Mouse (Mus musculus): ENCODE data around the gene Gm26938. TPM values are rescaled to one million over a fixed set of nuclear protein-coding genes. Genes with fewer than 3 reads are reported as not detected.
A peak's percentile ranks its signal among the peaks of the same experiment; 100 is the strongest.

Gene Gm26938
- total and polyA plus RNA-seq, 3 experiments = not detected

DNA sequence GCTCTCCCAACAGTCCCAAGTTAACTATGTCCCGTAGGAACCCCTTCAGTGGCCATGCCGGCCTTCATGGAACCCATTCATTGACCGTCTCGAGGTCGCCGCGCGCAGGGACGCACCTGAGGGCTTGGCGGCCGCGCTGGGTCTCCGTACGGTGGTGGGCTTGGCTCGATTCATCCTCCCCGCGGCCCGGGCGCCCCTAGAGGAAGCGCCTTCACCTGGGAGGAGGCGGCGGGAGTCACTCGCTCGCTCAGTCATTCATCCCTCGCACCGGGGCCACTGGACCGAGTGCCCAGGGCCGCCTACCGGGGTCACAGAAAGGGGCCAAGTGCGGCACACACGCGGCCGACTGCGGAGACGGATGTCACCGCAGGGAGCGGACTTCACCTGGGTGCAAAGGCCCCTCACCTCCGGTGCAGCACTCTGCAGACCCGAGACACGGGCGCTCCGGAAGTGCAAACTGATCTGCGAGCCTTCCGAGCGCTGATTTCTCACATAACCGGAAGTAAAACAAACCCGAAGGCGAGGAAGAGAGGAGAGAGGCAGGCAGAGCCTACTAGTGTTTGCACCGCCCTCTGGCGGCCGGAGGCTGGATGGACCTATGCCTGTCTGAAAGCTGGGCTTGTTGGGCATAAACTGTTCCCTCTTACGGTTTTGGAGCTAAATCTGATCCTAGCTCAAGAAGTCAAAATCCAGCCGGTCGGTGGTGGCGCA is 50.8 kb downstream of the Gm26938 start, which contains the start of gene Ints1:
Gene Ints1, minus strand, starts transcription at position 459 of the 711 bp plus-strand sequence.
- intact Hi-C loops (cut with DNase I) = loop anchor here (2.0 kb wide), 2 partner anchors 15 to 51 kb away; partner anchors contain the start of genes Gm26938, Mafk and Psmg3

DNA sequence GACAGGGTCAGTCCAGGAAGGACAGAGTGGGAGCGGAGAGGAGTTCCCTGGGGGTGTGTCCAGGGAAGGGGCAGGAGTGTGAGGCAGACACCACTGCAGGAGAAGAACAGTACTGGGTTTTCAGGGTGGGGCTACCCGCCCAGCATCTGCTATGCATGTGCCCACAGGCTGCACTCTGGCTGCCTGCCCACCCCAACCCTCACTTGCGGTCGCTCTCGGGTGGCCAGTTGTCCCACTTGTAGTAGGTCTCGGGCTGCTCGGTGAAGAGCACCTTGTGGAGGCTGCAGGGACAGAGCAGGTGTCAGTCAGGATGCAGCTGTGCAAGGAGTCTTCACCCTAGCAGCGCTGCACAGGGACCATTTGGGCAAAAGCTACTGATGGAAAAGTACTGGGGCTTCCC is 58.0 kb downstream of the Gm26938 start:
- Histone ChIP-seq H3K36me3 (ENCODE audit: control insufficient read depth, insufficient read depth, low read length) (no peaks in the 10 kb centered on the region), H3K4me1 (ENCODE audit: control insufficient read depth, insufficient read depth, low read length) (no peaks in the 10 kb centered on the region), H3K27ac (no peak overlapping the region), H3K9ac (ENCODE audit: low read depth, low read length) (no peak overlapping the region), H3K27me3 (ENCODE audit: control insufficient read depth, insufficient read depth, low read length) (no peaks in the 10 kb centered on the region), H3K79me2 (replicated peaks; ENCODE audit: control insufficient read depth, insufficient read depth, low read length) (no peaks in the 10 kb centered on the region), H3K4me3 (no peak overlapping the region)
- intact Hi-C loops (cut with DNase I) = no loop called here
- 92% methylated on average over 8 of the region's 8 CpGs for WGBS
- no peak for DNase-seq
- TF ChIP-seq EP300 (IDR thresholded peaks at IDR 0.05; ENCODE audit: insufficient read depth, low read depth, low read length) = no peak

More for the DNA sequence above, 50.8 kb downstream of the Gm26938 start, which contains the start of gene Ints1:
- H3K36me3 ChIP-seq (ENCODE audit: control insufficient read depth, insufficient read depth, low read length) = no peaks in the 10 kb centered on the region
- peak within 1 kb of the TSS; percentile 63 for H3K4me3 ChIP-seq
- DNase-seq = peak; percentile 93 to 95
- H3K79me2 ChIP-seq (replicated peaks; ENCODE audit: control insufficient read depth, insufficient read depth, low read length) = no peaks in the 10 kb centered on the region
- H3K27ac ChIP-seq = peak within 1 kb of the TSS; percentile 77
- no peaks in the 10 kb centered on the region for H3K27me3 ChIP-seq (ENCODE audit: control insufficient read depth, insufficient read depth, low read length)
- peak within 1 kb of the TSS; percentile 78 for H3K9ac ChIP-seq (ENCODE audit: low read depth, low read length)
- TF ChIP-seq EP300 (IDR thresholded peaks at IDR 0.05; ENCODE audit: insufficient read depth, low read depth, low read length) = peak; percentile 95
- peak; percentile 72 for TF ChIP-seq POLR2A (IDR thresholded peaks at IDR 0.05; ENCODE audit: insufficient read depth, low read depth, low read length)
- TF ChIP-seq CTCF (IDR thresholded peaks at IDR 0.05) = peak; percentile 99
- under 1% methylated on average over 55 of the region's 55 CpGs for WGBS
- H3K4me1 ChIP-seq (ENCODE audit: control insufficient read depth, insufficient read depth, low read length) = no peaks in the 10 kb centered on the region

DNA sequence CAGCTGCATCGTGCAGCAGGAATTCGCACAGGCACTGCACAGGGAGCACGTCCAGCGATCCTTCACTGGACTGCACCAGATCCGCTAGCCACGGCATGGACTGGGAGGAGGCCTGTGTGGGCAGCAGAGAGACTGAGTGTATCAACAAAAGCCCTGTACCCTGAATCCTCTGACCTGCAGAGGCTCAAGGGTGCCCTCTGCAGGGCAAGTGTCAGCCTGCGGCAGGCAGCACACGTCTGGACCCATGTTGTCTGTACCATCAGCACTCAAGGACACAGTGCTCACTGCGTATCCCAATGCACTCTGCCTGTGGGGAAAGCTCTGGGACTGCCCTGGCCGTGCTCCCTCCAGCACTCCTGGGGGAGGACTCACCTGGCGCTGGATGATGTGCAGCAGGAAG is 61.9 kb downstream of the Gm26938 start:
- DNase-seq = no peak
- H3K4me3 ChIP-seq = no peak overlapping the region
- no peaks in the 10 kb centered on the region for H3K27me3 ChIP-seq (ENCODE audit: control insufficient read depth, insufficient read depth, low read length)
- H3K27ac ChIP-seq = no peak overlapping the region
- H3K79me2 ChIP-seq (replicated peaks; ENCODE audit: control insufficient read depth, insufficient read depth, low read length) = no peaks in the 10 kb centered on the region
- no peak overlapping the region for H3K9ac ChIP-seq (ENCODE audit: low read depth, low read length)
- no peak for TF ChIP-seq POLR2A (IDR thresholded peaks at IDR 0.05; ENCODE audit: insufficient read depth, low read depth, low read length)
- TF ChIP-seq EP300 (IDR thresholded peaks at IDR 0.05; ENCODE audit: insufficient read depth, low read depth, low read length) = no peak
- TF ChIP-seq CTCF (IDR thresholded peaks at IDR 0.05) = peak; percentile 68
- no peaks in the 10 kb centered on the region for H3K4me1 ChIP-seq (ENCODE audit: control insufficient read depth, insufficient read depth, low read length)
- 73% methylated on average over 11 of the region's 11 CpGs for WGBS
- intact Hi-C loops (cut with DNase I) = no loop called here
- no peaks in the 10 kb centered on the region for H3K36me3 ChIP-seq (ENCODE audit: control insufficient read depth, insufficient read depth, low read length)

DNA sequence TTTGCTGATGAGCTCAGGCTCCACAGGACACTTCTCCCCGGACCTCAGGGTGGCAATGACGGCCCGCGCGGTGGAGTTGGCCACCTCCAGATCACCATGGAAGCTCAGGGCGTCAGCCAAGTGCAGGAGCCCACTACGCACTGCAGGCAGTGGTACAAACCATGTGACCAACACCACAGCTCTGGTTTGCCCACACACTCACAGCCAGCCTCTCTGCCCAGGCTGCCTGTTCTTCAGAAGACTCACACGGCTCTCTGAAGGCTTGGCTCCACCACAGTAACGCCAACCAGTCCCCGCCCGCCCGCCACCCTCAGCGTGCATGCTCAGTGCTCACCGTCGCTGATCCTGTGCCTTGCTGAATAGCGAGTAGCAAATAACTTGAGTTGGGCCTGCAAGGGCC is 68.1 kb downstream of the Gm26938 start:
- H3K36me3 ChIP-seq (ENCODE audit: control insufficient read depth, insufficient read depth, low read length) = no peaks in the 10 kb centered on the region
- H3K9ac ChIP-seq (ENCODE audit: low read depth, low read length) = no peak overlapping the region
- no peaks in the 10 kb centered on the region for H3K79me2 ChIP-seq (replicated peaks; ENCODE audit: control insufficient read depth, insufficient read depth, low read length)
- H3K27me3 ChIP-seq (ENCODE audit: control insufficient read depth, insufficient read depth, low read length) = no peaks in the 10 kb centered on the region
- intact Hi-C loops (cut with DNase I) = no loop called here
- no peak for DNase-seq
- H3K27ac ChIP-seq = no peak overlapping the region
- 88% methylated on average over 16 of the region's 16 CpGs for WGBS
- TF ChIP-seq CTCF (IDR thresholded peaks at IDR 0.05) (no peak), POLR2A (IDR thresholded peaks at IDR 0.05; ENCODE audit: insufficient read depth, low read depth, low read length) (no peak), EP300 (IDR thresholded peaks at IDR 0.05; ENCODE audit: insufficient read depth, low read depth, low read length) (no peak)
- H3K4me1 ChIP-seq (ENCODE audit: control insufficient read depth, insufficient read depth, low read length) = no peaks in the 10 kb centered on the region
- no peak overlapping the region for H3K4me3 ChIP-seq

Small RNA genes within 50 kb of the gene (microRNA-seq; reads per million reads assigned to microRNA genes)
- gene Mir7037 = 0.77 to 1.1 reads per million in 2 experiments

Other genes starting within 250 kb of the Gm26938 start
- 1 to 10 TPM; 1.9 to 2.0 TPM for gene Micall2, start 90.1 kb downstream of the Gm26938 start, total RNA-seq (2021)
- 2.9 and 3.3 TPM in 2 replicates for gene Micall2, start 90.1 kb downstream of the Gm26938 start, polyA plus RNA-seq (2012; rRNA removed)
- 10 to 100 TPM; 40.2 to 40.9 TPM for gene Ints1, start 50.7 kb downstream of the Gm26938 start, total RNA-seq (2021)
- gene Ints1, start 50.7 kb downstream of the Gm26938 start, polyA plus RNA-seq (2012; rRNA removed) = 35.1 and 40.3 TPM in 2 replicates
- 10 to 100 TPM; 33.2 to 34.1 TPM for gene Mafk, start 34.9 kb downstream of the Gm26938 start, total RNA-seq (2021)
- gene Mafk, start 34.9 kb downstream of the Gm26938 start, polyA plus RNA-seq (2012; rRNA removed) = 22.8 and 23.6 TPM in 2 replicates
- under 1 TPM in 1 of 2 experiments, not detected in 1; 0.05 TPM for gene Tmem184a, start 6.5 kb downstream of the Gm26938 start, total RNA-seq (2021)
- 0.29 and 1.5 TPM in 2 replicates for gene Tmem184a, start 6.5 kb downstream of the Gm26938 start, polyA plus RNA-seq (2012; rRNA removed)
- 10 to 100 TPM in 1 of 2 experiments, 1 to 10 TPM in 1; 9.9 to 11.3 TPM for gene Psmg3, start 478 bp upstream of the Gm26938 start, total RNA-seq (2021)
- gene Psmg3, start 478 bp upstream of the Gm26938 start, polyA plus RNA-seq (2012; rRNA removed) = 14.2 and 15.7 TPM in 2 replicates
- gene Elfn1, start 81.5 kb upstream of the Gm26938 start, total RNA-seq (2021) = under 1 TPM in 1 of 2 experiments, not detected in 1; 0.14 TPM
- 0.18 and 0.25 TPM in 2 replicates for gene Elfn1, start 81.5 kb upstream of the Gm26938 start, polyA plus RNA-seq (2012; rRNA removed)

Measured in heart, adult 2 months (tissue).